Mouse (Mus musculus) liver, embryonic 14.5 days (tissue): ENCODE measurements around the gene Igflr1. TPM values are rescaled to one million over a fixed set of nuclear protein-coding genes. Genes with fewer than 3 reads are reported as not detected.

ENCODE experiments used
- ATAC-seq: fragments of 200-750 bp; cut with Nextera tagmentation; 2 replicates; pipeline ENCODE4 v1.8.0; 2017; ENCODE audit warnings: moderate number of reproducible peaks, mild to moderate bottlenecking, moderate library complexity; ENCODE audit not compliant: insufficient read depth
- DNase-seq, 3 experiments: peaks; one replicate each; pipeline ENCODE4 v3.0.0-alpha.2; 2012 to 2013; ENCODE audit warnings: low read depth in 3 of 3, low spot score in 3 of 3
- H3K27ac ChIP-seq: fragments of 300-500 bp; sonication (generic); 2 replicates; pipeline ENCODE4 v1.5.1; 2014; ENCODE audit warnings: moderate library complexity, mild to moderate bottlenecking, control low read depth, inconsistent platforms
- H3K27me3 ChIP-seq: fragments of 300-500 bp; sonication (generic); 2 replicates; pipeline ENCODE4 v1.6.1; 2014; ENCODE audit warnings: mild to moderate bottlenecking, low read length, moderate library complexity; ENCODE audit not compliant: control insufficient read depth, insufficient read depth
- H3K36me3 ChIP-seq: fragments of 300-500 bp; sonication (generic); replicated peaks from 2 replicates; pipeline ENCODE4 v1.6.1; 2014; ENCODE audit warnings: low read depth; ENCODE audit not compliant: control insufficient read depth, insufficient read depth
- H3K4me1 ChIP-seq, 2 experiments: fragments of 200-500 bp in 1 of 2; fragments of 300-500 bp in 1 of 2; sonication (generic) in 1 of 2; replicated peaks; 2 replicates each; pipeline ENCODE4 v1.6.1; 2012 to 2014; ENCODE audit warnings: antibody characterized with exemption in 1 of 2, inconsistent platforms in 1 of 2, low read length in 1 of 2; ENCODE audit not compliant: control insufficient read depth in 2 of 2, insufficient read depth in 2 of 2
- H3K4me2 ChIP-seq: fragments of 300-500 bp; sonication (generic); 2 replicates; pipeline ENCODE4 v1.6.1; 2014; ENCODE audit warnings: low read depth, mild to moderate bottlenecking, control low read depth, moderate library complexity
- H3K4me3 ChIP-seq, 2 experiments: fragments of 200-500 bp in 1 of 2; fragments of 300-500 bp in 1 of 2; sonication (generic) in 1 of 2; 2 replicates each; pipeline ENCODE4 v1.5.1; 2012 to 2014; ENCODE audit warnings: low read depth in 2 of 2, low read length in 2 of 2, mild to moderate bottlenecking in 2 of 2, control low read depth in 1 of 2, inconsistent platforms in 1 of 2, moderate library complexity in 1 of 2; ENCODE audit not compliant: insufficient read depth in 1 of 2
- H3K9ac ChIP-seq: fragments of 300-500 bp; sonication (generic); replicated peaks from 2 replicates; pipeline ENCODE4 v1.6.1; 2014; ENCODE audit warnings: mild to moderate bottlenecking, control low read depth, moderate library complexity
- H3K9me3 ChIP-seq: fragments of 300-500 bp; sonication (generic); 2 replicates; pipeline ENCODE4 v1.6.1; 2016; ENCODE audit warnings: low read length, mixed read lengths; ENCODE audit not compliant: control insufficient read depth
- CTCF ChIP-seq: IDR thresholded peaks from 2 replicates; pipeline ENCODE4 v1.5.1; 2016; ENCODE audit warnings: antibody characterized with exemption, low read depth, control low read depth
- EP300 ChIP-seq: IDR thresholded peaks from 2 replicates; pipeline ENCODE4 v1.6.1; 2016; ENCODE audit warnings: antibody characterized with exemption, low read depth
- WGBS: fragments of 180-500 bp; shearing (Covaris S2); extraction: QIAGEN DNeasy Blood & Tissue Kit; methylation state at CpG from one replicate; pipeline ENCODE4 v1.1.7; 2014; ENCODE audit not compliant: insufficient replicate concordance; 5-methylcytosine and 5-hydroxymethylcytosine counted together
- polyA plus RNA-seq, 2 experiments: library from polyadenylated mRNA; depleted of rRNA in 1 of 2; stranded (reverse) in 1 of 2; unstranded in 1 of 2; fragments of >200 nt; fragmentation: Nextera tagmentation in 1 of 2; extraction: Ambion mirVana in 1 of 2; gene quantifications; 2 replicates each; pipeline versions ENCODE4 v1.2.1 to v1.2.3; 2012 to 2014

The Igflr1 gene
- polyA plus RNA-seq, 2 experiments, result 1.2 to 1.5 TPM

DNA sequence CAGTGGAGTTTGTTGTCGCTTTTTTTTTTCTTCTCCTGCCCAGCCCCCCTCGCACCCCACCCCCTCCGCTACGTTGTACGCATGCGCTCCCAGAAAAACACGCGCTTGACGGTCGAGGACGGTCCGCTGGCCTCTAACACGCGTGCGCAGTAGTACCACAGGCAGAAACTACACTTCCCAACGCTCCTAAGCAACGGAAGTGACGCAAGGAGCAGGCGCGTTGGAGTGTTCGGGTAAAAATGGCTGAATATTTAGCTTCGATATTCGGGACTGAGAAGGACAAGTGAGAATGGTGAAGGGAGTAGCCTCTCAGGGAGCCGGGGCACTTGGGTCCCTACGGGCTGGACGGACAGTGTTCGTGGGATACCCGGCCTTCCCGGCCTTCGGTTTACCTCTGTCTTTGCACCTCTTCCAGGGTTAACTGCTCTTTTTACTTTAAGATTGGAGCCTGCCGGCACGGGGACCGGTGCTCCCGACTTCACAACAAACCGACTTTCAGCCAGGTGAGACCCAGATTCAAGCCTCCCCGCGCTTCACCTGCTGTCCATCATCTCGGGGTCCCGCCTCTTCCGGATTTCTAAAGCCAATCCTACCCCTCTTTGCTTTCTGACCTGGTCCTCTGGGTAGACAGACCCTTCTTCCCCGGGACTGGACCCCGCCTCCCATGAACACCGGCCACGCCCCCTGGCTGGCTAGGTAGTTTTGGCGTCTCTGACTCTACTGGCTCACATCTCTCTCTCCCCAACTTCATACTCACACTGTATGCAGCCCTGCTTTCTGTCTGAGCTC is 1.9 kb upstream of the Igflr1 start, which contains the start of the genes U2af1l4, Gm49396 and Psenen:
TSS of gene U2af1l4 (plus strand) at position 185 of the 789 bp plus-strand sequence.
TSS of gene Gm49396 (plus strand) at position 228 of the 789 bp plus-strand sequence.
TSS of gene Psenen (minus strand) at position 511 of the 789 bp plus-strand sequence.
- peak within 1 kb of the TSS; percentile 67 to 99 for H3K4me3 ChIP-seq
- DNase-seq, result peak; percentile 96 to 97 (median 97)
- WGBS, result under 1% methylated on average over 45 of the region's 45 CpGs
- peak within 1 kb of the TSS; percentile 77 for H3K9ac ChIP-seq
- TF ChIP-seq CTCF, result peak; percentile 34; the same call in 1 of the 2 replicates
- TF ChIP-seq EP300, result no peak
- peak within 1 kb of the TSS; percentile 73 for H3K27ac ChIP-seq
- H3K9me3 ChIP-seq, result no peaks in the 10 kb centered on the region
- peak within 1 kb of the TSS; percentile 91 for H3K4me2 ChIP-seq
- peaks cover 10 to 15% of the 10 kb centered on the region in 2 experiments for H3K4me1 ChIP-seq
- H3K36me3 ChIP-seq, result peaks cover 2% of the 10 kb centered on the region
- no peaks in the 10 kb centered on the region for H3K27me3 ChIP-seq
- peak; percentile 82 for ATAC-seq

- DNase-seq (peak in 1 of 3 experiments; percentile 22), ATAC-seq (no peak)
- Histone ChIP-seq H3K9ac (peak overlapping the region; percentile 4), H3K9me3 (no peaks in the 10 kb centered on the region), H3K36me3 (peaks cover 7% of the 10 kb centered on the region), H3K4me1 (peaks cover 5 to 10% of the 10 kb centered on the region in 2 experiments; a peak in 3 of 4 replicates), H3K27ac (no peak overlapping the region; the same call in 1 of the 2 replicates), H3K4me3 (peak overlapping the region; percentile 67 to 94), H3K27me3 (no peaks in the 10 kb centered on the region), H3K4me2 (peak overlapping the region; percentile 91)
- TF ChIP-seq EP300 (no peak), CTCF (no peak)
- WGBS, result 22% methylated on average over 6 of the region's 6 CpGs
Observed at GRCm38 (mm10) chr7:30563906-30564280, 1.3 kb upstream of the Igflr1 start.

GRCm38 (mm10) chr7:30566033-30566432 is 806 bp downstream of the Igflr1 start:
- ATAC-seq (no peak), DNase-seq (no peak)
- no peaks in the 10 kb centered on the region for H3K27me3 ChIP-seq
- peaks cover 0 to 7% of the 10 kb centered on the region in 2 experiments; a peak in 2 of 4 replicates for H3K4me1 ChIP-seq
- no peak overlapping the region for H3K9ac ChIP-seq
- H3K4me2 ChIP-seq, result no peak overlapping the region
- H3K9me3 ChIP-seq, result no peaks in the 10 kb centered on the region
- H3K4me3 ChIP-seq, result no peak overlapping the region
- no peak for TF ChIP-seq EP300
- no peak for TF ChIP-seq CTCF
- H3K36me3 ChIP-seq, result peaks cover 27% of the 10 kb centered on the region
- no peak overlapping the region for H3K27ac ChIP-seq
- WGBS, result 79% methylated on average over 9 of the region's 9 CpGs

GRCm38 (mm10) chr7:30567555-30567954 is 2.3 kb downstream of the Igflr1 start:
- DNase-seq (no peak), ATAC-seq (no peak)
- Histone ChIP-seq H3K9me3 (no peaks in the 10 kb centered on the region), H3K36me3 (peaks cover 36% of the 10 kb centered on the region), H3K27me3 (no peaks in the 10 kb centered on the region), H3K4me1 (peaks cover 0 to 8% of the 10 kb centered on the region in 2 experiments; a peak in 2 of 4 replicates), H3K4me2 (no peak overlapping the region), H3K27ac (no peak overlapping the region), H3K4me3 (no peak overlapping the region), H3K9ac (no peak overlapping the region)
- whole genome bisulfite sequencing, result 86% methylated on average over 11 of the region's 11 CpGs
- TF ChIP-seq CTCF (no peak), EP300 (no peak)

DNA sequence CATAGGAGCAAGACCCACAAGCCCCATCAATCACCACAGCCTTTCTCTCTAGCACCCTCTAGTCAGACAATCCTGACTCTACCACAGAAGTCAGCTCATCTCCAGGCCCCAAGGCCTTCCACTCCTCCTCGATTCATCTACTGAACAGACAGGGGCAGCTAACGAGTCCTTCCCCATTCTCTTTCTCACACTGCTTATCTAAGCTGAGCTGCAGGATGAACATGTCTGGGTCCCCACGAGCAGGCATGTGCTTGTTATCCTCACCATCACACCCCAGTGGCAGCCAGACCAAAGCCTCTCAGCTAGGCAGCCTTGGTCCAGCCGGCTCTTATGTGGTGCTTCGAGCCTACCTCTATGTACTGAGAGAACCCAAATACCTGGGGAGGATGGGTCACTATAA is 7.2 kb downstream of the Igflr1 start:
- 41% methylated on average over 5 of the region's 5 CpGs for WGBS
- peaks cover 79% of the 10 kb centered on the region for H3K36me3 ChIP-seq
- TF ChIP-seq CTCF (0 out of 2 replicates have a peak, but pooled peaks have one; percentile 6), EP300 (no peak)
- H3K27ac ChIP-seq, result no peak overlapping the region
- no peak overlapping the region for H3K9ac ChIP-seq
- no peaks in the 10 kb centered on the region for H3K9me3 ChIP-seq
- DNase-seq (no peak), ATAC-seq (no peak)
- H3K4me3 ChIP-seq, result no peak overlapping the region
- H3K27me3 ChIP-seq, result no peaks in the 10 kb centered on the region
- no peak overlapping the region for H3K4me2 ChIP-seq
- peaks cover 0 to 4% of the 10 kb centered on the region in 2 experiments; a peak in 2 of 4 replicates for H3K4me1 ChIP-seq
